Mouse (Mus musculus): ENCODE results near the gene Hlx.

- TF ChIP-seq NELFE (IDR thresholded peaks at IDR 0.05; ENCODE audit: low read depth, low read length) (peak; percentile 45), ZNF384 (IDR thresholded peaks at IDR 0.05; ENCODE audit: low read depth, low read length) (peak; percentile 95), CTCF (IDR thresholded peaks at IDR 0.05 in 2 of 3, conservative IDR thresholded peaks at IDR 0.05 in 1 of 3; ENCODE audit: control insufficient read depth in 1 of 3, insufficient read depth in 1 of 3, low read depth in 2 of 3, low read length in 3 of 3, poor library complexity in 1 of 3, severe bottlenecking in 1 of 3) (no peak), MYC (IDR thresholded peaks at IDR 0.05; ENCODE audit: low read depth, low read length) (peak; percentile 78), ZMIZ1 (IDR thresholded peaks at IDR 0.05; ENCODE audit: low read depth, low read length) (no peak), CHD2 (IDR thresholded peaks at IDR 0.05; ENCODE audit: low read length) (no peak), TAL1 (IDR thresholded peaks at IDR 0.05; ENCODE audit: low read length) (no peak), ZKSCAN1 (IDR thresholded peaks at IDR 0.05; ENCODE audit: low read depth, low read length) (no peak), SIN3A (IDR thresholded peaks at IDR 0.05; ENCODE audit: low read length) (no peak; the same call in none of the 2 replicates), TBP (IDR thresholded peaks at IDR 0.05; ENCODE audit: low read depth, low read length) (peak; percentile 77), RAD21 (IDR thresholded peaks at IDR 0.05; ENCODE audit: low read depth, low read length) (no peak), USF1 (IDR thresholded peaks at IDR 0.05; ENCODE audit: low read depth, low read length) (no peak; the same call in 1 of the 2 replicates), POLR2AphosphoS2 (IDR thresholded peaks at IDR 0.05; ENCODE audit: low read length) (no peak), BHLHE40 (IDR thresholded peaks at IDR 0.05; ENCODE audit: borderline replicate concordance, low read depth, low read length) (no peak)
Measured at GRCm38 (mm10) chr1:184732556-184733049, at the start of gene Hlx.

Measured in MEL (cell line).